Mouse (Mus musculus) neural tube, embryonic 15.5 days (tissue): ENCODE data around the gene Mkrn1. TPM values are rescaled to one million over a fixed set of nuclear protein-coding genes. Genes with fewer than 3 reads are reported as not detected.
A peak's percentile ranks its signal among the peaks of the same experiment; 100 is the strongest.
"Not testable (repeated sequence)": the region's sequence is repeated elsewhere in the genome, so short reads cannot be mapped to it uniquely, and the experiment has no call there.

Experiments
- ATAC-seq: fragments of 200-750 bp; cut with Nextera tagmentation; 2 replicates; pipeline ENCODE4 v1.8.0; 2017; ENCODE audit warnings: mild to moderate bottlenecking, moderate TSS enrichment, moderate library complexity; ENCODE audit not compliant: low FRiP score
- H3K27ac ChIP-seq: fragments of 300-500 bp; sonication (generic); replicated peaks from 2 replicates; pipeline ENCODE4 v1.5.1; 2015; ENCODE audit warnings: mild to moderate bottlenecking, inconsistent platforms
- H3K27me3 ChIP-seq: fragments of 300-500 bp; sonication (generic); replicated peaks from 2 replicates; pipeline ENCODE4 v1.6.1; 2015; ENCODE audit warnings: inconsistent platforms
- H3K36me3 ChIP-seq: fragments of 300-500 bp; sonication (generic); 2 replicates; pipeline ENCODE4 v1.6.1; 2015; ENCODE audit warnings: inconsistent platforms
- H3K4me1 ChIP-seq: fragments of 300-500 bp; sonication (generic); 2 replicates; pipeline ENCODE4 v1.6.1; 2015; ENCODE audit warnings: inconsistent platforms
- H3K4me2 ChIP-seq: fragments of 300-500 bp; sonication (generic); 2 replicates; pipeline ENCODE4 v1.6.1; 2015; ENCODE audit warnings: inconsistent platforms, mild to moderate bottlenecking, moderate library complexity
- H3K4me3 ChIP-seq: fragments of 300-500 bp; sonication (generic); replicated peaks from 2 replicates; pipeline ENCODE4 v1.5.1; 2015; ENCODE audit warnings: mild to moderate bottlenecking, inconsistent platforms
- H3K9ac ChIP-seq: fragments of 300-500 bp; sonication (generic); replicated peaks from 2 replicates; pipeline ENCODE4 v1.6.1; 2015; ENCODE audit warnings: mild to moderate bottlenecking, inconsistent platforms
- H3K9me3 ChIP-seq: fragments of 300-500 bp; sonication (generic); replicated peaks from 2 replicates; pipeline ENCODE4 v1.6.1; 2016; ENCODE audit warnings: inconsistent platforms
- WGBS: fragments of 180-500 bp; shearing (Covaris S2); methylation state at CpG from one replicate; pipeline ENCODE4 v1.1.7; 2015; ENCODE audit warnings: mixed read lengths; 5-methylcytosine and 5-hydroxymethylcytosine counted together
- polyA plus RNA-seq: library from polyadenylated mRNA; unstranded; fragments of >200 nt; fragmentation: Nextera tagmentation; extraction: Ambion mirVana; gene quantifications from 2 replicates; pipeline ENCODE4 v1.2.1, GENCODE M21; 2015

Mkrn1 gene
- polyA plus RNA-seq, 1 experiment from 2014 or later = 231 TPM

DNA sequence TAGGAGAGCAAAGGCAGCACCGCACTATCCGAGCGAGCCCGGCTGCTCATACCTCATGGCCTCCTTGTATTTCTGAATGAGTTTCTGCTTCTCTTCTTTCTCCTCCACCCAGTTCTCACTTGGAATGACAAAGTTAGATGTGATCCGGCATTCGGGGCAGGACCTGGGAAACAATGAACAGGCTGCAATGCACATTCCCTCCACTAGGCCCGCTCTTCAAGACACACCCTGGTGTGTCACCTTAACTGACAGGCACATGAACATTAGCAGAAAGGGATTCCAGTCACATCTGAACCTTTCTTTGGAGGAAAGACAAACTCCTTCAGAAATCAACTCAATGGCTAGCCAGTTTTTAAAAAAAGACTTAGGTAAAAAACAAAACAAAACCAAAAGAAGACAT is 19.9 kb downstream of the Mkrn1 start:
- no peak overlapping the region for H3K27ac ChIP-seq
- H3K4me1 ChIP-seq = peaks cover 5% of the 10 kb centered on the region; the same call in 1 of the 2 replicates
- H3K36me3 ChIP-seq = peaks cover 72% of the 10 kb centered on the region
- no peaks in the 10 kb centered on the region for H3K9me3 ChIP-seq
- WGBS = 78% methylated on average over 7 of the region's 7 CpGs
- ATAC-seq = no peak
- no peak overlapping the region for H3K4me2 ChIP-seq
- no peak overlapping the region for H3K9ac ChIP-seq
- H3K27me3 ChIP-seq = no peaks in the 10 kb centered on the region
- H3K4me3 ChIP-seq = no peak overlapping the region

DNA sequence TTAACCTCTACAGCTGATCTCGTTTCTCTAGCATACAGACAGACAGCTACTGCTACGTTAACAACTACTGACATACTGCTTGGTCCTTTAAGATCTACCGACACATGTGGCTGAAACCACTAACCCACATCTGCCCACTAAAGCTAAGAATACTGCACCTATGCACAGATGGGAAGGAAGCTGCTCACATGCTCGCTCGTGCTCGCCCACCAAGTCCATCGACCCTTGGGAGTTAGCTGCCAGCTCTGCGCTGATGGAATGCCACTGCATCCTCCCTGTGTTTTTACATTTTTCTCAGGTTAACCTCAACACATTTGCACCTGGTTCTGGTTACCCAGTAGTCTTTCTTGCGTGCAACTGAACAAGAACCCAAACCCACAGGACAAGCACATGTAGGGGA is 21.9 kb downstream of the Mkrn1 start:
- 91% methylated on average over 9 of the region's 9 CpGs for WGBS
- H3K9ac ChIP-seq = no peak overlapping the region
- H3K27ac ChIP-seq = no peak overlapping the region
- no peak for ATAC-seq
- peaks cover 56% of the 10 kb centered on the region for H3K36me3 ChIP-seq
- no peak overlapping the region for H3K4me3 ChIP-seq
- H3K9me3 ChIP-seq = no peaks in the 10 kb centered on the region
- H3K4me2 ChIP-seq = no peak overlapping the region
- peaks cover 5% of the 10 kb centered on the region; the same call in 1 of the 2 replicates for H3K4me1 ChIP-seq
- no peaks in the 10 kb centered on the region for H3K27me3 ChIP-seq

DNA sequence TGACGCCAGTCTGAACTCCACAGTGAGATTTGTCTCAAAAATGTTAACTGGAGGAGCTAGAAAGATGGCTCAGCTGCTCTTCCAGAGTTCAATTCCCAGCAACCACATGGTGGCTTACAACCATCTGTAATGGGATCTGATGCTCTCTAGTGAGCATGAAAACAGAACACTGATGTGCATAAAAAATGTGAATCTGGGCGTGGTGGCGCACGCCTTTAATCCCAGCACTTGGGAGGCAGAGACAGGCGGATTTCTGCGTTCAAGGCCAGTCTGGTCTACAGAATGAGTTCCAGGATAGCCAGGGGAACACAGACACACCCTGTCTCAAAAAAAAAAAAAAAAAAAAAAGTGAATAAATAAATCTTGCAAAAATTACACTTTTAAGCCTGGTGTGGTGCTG is 23.2 kb downstream of the Mkrn1 start:
- Histone ChIP-seq H3K36me3 (peaks cover 52% of the 10 kb centered on the region), H3K27ac (no peak overlapping the region), H3K4me3 (no peak overlapping the region), H3K9me3 (no peaks in the 10 kb centered on the region), H3K9ac (no peak overlapping the region), H3K4me2 (no peak overlapping the region), H3K4me1 (peaks cover 5% of the 10 kb centered on the region; the same call in 1 of the 2 replicates), H3K27me3 (no peaks in the 10 kb centered on the region)
- no peak for ATAC-seq
- 92% methylated on average over 6 of the region's 6 CpGs for whole genome bisulfite sequencing

DNA sequence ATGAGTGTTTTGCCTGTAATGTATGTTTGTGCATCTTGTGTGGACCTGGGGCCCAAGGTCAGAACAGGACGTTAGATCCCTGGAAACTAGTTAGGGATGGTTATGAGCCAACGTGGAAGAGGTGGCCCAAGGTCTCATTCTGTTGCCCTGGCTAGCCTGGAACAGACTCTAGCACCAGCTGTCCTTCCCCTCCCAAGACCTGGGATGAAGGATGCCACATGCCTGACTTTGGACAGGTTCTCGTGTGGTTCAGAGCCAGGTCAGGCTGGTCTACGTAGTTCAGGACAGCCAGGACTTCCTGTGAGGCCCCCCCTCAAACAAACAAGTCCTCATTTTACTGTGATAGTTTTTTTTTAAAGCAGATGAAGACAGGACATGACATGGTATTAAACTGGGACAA is 24.3 kb downstream of the Mkrn1 start:
- H3K36me3 ChIP-seq = peaks cover 45% of the 10 kb centered on the region

DNA sequence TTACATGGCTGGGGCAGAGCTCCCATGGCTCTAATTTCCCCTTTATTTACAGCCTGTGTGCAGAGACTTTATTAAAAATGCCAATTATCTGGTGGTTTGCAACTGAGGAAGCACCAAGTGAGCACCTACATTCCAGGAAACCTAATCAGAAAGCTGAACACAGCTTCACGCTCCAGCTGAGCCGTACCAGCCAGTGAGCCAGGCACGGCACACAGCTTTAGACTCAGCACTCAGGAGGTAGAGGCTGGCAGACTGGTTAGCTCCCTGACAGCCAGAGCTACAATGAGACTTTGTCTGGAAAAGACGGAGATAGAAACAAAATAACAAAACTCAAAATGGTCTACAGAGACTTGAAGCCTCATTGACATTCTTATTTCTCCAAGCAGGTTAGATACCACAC is 24.8 kb downstream of the Mkrn1 start:
- H3K9ac ChIP-seq = no peak overlapping the region
- ATAC-seq = peak; percentile 78

More for the DNA sequence above, 24.3 kb downstream of the Mkrn1 start:
- H3K9ac ChIP-seq = no peak overlapping the region
- peaks cover 5% of the 10 kb centered on the region; the same call in 1 of the 2 replicates for H3K4me1 ChIP-seq
- H3K27me3 ChIP-seq = no peaks in the 10 kb centered on the region
- no peak overlapping the region for H3K4me3 ChIP-seq
- WGBS = 84% methylated on average over 4 of the region's 4 CpGs
- H3K27ac ChIP-seq = peak overlapping the region; percentile 50; the same call in 1 of the 2 replicates
- H3K4me2 ChIP-seq = no peak overlapping the region
- H3K9me3 ChIP-seq = no peaks in the 10 kb centered on the region
- no peak for ATAC-seq

DNA sequence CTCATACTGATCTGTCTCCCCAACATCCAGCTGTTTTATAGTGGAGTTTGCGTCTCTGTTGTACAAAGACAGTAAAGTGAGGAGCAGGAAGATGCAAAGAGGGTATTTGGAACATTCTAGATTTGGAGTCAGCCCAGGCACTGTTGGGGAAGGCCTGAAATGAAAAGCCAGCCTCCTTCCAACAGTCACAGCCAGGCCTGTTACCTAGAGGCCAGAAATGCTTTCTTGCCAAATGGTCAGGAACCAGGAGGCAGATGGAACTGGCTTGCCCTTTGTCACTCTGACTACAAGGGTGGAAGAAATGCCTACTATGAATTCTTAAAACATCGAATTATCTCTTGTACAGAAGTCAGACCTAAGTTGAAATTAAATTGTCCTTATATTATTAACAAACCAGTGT is 30.3 kb downstream of the Mkrn1 start:
- H3K9me3 ChIP-seq = no peaks in the 10 kb centered on the region
- no peak for ATAC-seq
- no peaks in the 10 kb centered on the region for H3K27me3 ChIP-seq
- no peak overlapping the region for H3K4me2 ChIP-seq
- H3K36me3 ChIP-seq = peaks cover 9% of the 10 kb centered on the region
- H3K27ac ChIP-seq = no peak overlapping the region
- no peak overlapping the region for H3K4me3 ChIP-seq
- no peaks in the 10 kb centered on the region for H3K4me1 ChIP-seq
- WGBS = 92% methylated on average over 2 of the region's 2 CpGs
- H3K9ac ChIP-seq = no peak overlapping the region

More for the DNA sequence above, 24.8 kb downstream of the Mkrn1 start:
- H3K9me3 ChIP-seq = no peaks in the 10 kb centered on the region
- no peak overlapping the region for H3K4me2 ChIP-seq
- H3K4me3 ChIP-seq = no peak overlapping the region
- peaks cover 47% of the 10 kb centered on the region for H3K36me3 ChIP-seq
- H3K4me1 ChIP-seq = peaks cover 5% of the 10 kb centered on the region; the same call in 1 of the 2 replicates
- no peaks in the 10 kb centered on the region for H3K27me3 ChIP-seq
- WGBS = 50% methylated on average over 4 of the region's 4 CpGs
- peak overlapping the region; percentile 50; the same call in 1 of the 2 replicates for H3K27ac ChIP-seq

DNA sequence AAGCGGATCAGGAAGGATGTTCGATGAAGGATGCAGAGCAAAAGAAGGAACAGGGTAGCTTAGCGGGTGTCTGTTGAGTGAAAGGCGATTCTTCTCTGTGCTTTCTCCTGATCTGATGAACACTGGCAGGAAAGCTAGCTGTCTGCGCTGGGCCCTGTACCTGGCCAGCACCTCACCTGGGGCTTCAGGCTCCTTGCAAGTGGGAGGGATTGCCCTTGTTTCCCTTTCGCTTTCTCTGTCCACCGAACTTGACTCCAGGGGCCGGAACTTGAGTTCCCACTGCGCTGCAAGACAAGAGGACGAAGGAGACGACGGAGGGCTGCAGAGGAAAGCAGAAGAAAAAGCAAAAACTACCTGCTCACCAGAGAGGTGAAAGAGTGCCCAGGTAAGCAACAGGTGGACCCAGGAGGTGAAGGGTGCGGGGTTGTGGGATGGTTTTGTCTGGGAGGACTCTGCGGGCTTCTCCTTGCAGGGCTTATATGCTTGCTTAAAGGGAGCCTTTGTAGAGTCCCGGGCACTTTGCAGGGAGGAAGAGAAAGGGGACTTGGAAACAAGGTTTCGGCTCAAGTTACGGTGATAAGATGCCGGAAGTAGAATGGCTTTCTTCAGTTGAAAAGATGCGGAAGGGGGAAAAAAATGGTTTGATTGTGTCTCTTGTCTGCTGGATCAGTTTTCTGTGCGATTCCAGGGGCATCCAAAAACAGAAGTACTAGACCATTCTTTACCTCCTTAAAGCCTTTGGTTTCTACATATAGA is 39.0 kb downstream of the Mkrn1 start, which contains the start of gene Rab19:
Rab19 (plus strand) TSS at position 51 of the 756 bp plus-strand sequence.
- ATAC-seq = no peak
- H3K9ac ChIP-seq = 0 out of 2 replicates have a peak within 1 kb of the TSS, but pooled peaks have one; percentile 1
- H3K4me3 ChIP-seq = peak within 1 kb of the TSS; percentile 21

DNA sequence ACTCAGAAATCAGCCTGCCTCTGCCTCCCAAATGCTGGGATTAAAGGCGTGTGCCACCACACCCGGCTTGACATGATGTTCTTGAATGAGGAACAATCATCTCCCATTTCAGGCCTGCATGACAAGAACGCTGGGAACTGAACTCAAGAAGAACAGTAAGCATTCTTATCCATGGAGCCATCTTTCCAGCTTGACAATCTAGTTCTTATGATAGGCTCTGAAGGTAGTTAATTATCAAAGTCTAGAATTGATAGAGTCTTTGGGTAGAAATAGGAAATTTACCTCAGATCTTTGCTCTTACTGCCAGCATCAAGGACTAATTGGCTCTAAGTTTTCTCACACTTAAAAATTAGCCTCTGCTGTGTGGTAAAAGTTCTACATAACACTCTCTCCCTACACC is 40.0 kb downstream of the Mkrn1 start:
- whole genome bisulfite sequencing = 93% methylated on average over 3 of the region's 3 CpGs
- Histone ChIP-seq H3K9me3 (no peaks in the 10 kb centered on the region), H3K4me1 (peaks cover 23% of the 10 kb centered on the region), H3K4me3 (no peak overlapping the region), H3K36me3 (no peaks in the 10 kb centered on the region), H3K27ac (no peak overlapping the region), H3K9ac (no peak overlapping the region), H3K4me2 (no peak overlapping the region), H3K27me3 (0 out of 2 replicates have a peak, but pooled peaks cover 9% of the 10 kb centered on the region)
- no peak for ATAC-seq

More for the DNA sequence above, 39.0 kb downstream of the Mkrn1 start, which contains the start of gene Rab19:
- Histone ChIP-seq H3K27ac (no peak within 1 kb of the TSS), H3K27me3 (0 out of 2 replicates have a peak, but pooled peaks cover 9% of the 10 kb centered on the region), H3K4me1 (peaks cover 14% of the 10 kb centered on the region), H3K9me3 (no peaks in the 10 kb centered on the region), H3K4me2 (peak within 1 kb of the TSS; percentile 48), H3K36me3 (no peaks in the 10 kb centered on the region)
- WGBS = 17% methylated on average over 20 of the region's 20 CpGs

DNA sequence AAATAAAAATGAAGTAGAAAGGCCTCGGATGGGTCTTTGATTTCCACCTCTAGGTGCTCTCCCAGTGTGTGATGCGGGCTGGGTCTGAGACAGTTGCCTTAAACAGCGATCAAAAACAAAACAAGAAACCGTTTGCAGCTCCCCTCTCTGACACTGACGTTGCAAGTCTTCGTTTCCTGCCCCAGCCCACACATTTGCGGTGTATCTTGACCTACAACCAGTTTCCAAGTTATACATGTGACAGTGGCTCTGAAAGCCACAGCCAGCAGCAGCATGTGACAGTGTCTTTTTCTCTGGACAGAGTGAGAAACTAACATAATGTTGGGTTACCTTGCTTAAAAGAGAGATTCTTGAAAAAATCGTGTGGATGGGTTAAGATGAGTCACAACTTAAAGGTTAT is 40.5 kb downstream of the Mkrn1 start:
- ATAC-seq = no peak
- Histone ChIP-seq H3K9ac (no peak overlapping the region), H3K4me1 (peaks cover 23% of the 10 kb centered on the region), H3K4me2 (no peak overlapping the region), H3K27me3 (0 out of 2 replicates have a peak, but pooled peaks cover 9% of the 10 kb centered on the region), H3K4me3 (no peak overlapping the region), H3K27ac (no peak overlapping the region), H3K36me3 (no peaks in the 10 kb centered on the region), H3K9me3 (no peaks in the 10 kb centered on the region)
- WGBS = 87% methylated on average over 8 of the region's 8 CpGs

DNA sequence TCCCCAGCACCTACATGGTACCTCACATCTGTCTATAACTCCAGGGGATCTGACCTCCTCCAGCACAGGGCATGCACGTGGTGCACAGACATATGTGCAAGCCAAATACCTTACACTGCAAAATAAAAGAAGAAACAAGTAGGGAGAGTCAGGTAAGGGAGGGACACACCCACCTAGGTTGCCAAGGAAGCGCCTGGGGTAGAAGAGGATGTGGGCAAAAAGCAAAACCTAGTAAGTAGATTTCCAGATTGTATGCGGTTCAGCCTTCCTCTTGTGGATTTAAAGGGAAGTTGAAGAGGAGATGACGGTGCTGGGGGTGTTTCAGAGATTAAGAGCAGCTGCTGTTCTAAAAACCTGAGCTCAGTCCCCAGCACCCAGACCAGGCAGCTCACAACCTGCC is 41.0 kb downstream of the Mkrn1 start:
- no peak overlapping the region for H3K4me2 ChIP-seq

DNA sequence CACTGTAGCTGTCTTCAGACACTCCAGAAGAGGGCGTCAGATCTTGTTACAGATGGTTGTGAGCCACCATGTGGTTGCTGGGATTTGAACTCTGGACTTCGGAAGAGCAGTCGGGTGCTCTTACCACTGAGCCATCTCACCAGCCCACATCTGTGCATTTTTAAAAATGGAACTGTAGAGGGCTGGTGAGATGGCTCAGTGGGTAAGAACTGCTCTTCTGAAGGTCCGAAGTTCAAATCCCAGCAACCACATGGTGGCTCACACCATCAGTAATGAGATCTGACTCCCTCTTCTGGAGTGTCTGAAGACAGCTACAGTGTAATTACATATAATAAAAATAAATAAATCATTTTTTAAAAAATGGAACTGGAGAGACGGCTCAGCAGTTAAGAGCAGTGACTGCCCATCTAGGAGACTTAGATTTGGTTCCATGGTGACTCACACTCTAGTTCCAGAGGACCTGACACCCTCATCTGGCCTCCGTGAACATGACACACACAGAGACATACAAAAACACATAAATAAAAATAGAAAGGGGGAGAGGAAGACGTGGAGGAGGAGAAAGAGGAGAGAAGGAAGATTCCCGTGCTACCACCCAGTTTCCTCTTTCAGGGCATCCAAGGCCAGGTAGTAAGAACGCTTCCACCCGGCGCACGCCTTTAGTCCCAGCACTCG is 42.0 kb downstream of the Mkrn1 start:
- not testable (repeated sequence) for H3K9me3 ChIP-seq, H3K4me3 ChIP-seq, H3K9ac ChIP-seq, H3K4me2 ChIP-seq, H3K27me3 ChIP-seq, ATAC-seq, H3K27ac ChIP-seq
- peaks cover 10% of the 10 kb centered on the region; the same call in 1 of the 2 replicates for H3K36me3 ChIP-seq
- WGBS = 85% methylated on average over 13 of the region's 13 CpGs
- H3K4me1 ChIP-seq = peaks cover 26% of the 10 kb centered on the region

More for the DNA sequence above, 41.0 kb downstream of the Mkrn1 start:
- Histone ChIP-seq H3K27ac (no peak overlapping the region), H3K4me1 (peaks cover 23% of the 10 kb centered on the region), H3K27me3 (0 out of 2 replicates have a peak, but pooled peaks cover 9% of the 10 kb centered on the region), H3K4me3 (no peak overlapping the region), H3K9me3 (no peaks in the 10 kb centered on the region), H3K9ac (no peak overlapping the region), H3K36me3 (0 out of 2 replicates have a peak, but pooled peaks cover 4% of the 10 kb centered on the region)
- WGBS = 78% methylated on average over 4 of the region's 4 CpGs
- no peak for ATAC-seq
